Mouse (Mus musculus) small intestine, adult 2 months (tissue): Measurements from ENCODE around the gene Lrrtm1.

Experiments used
- CTCF ChIP-seq: fragments of 200-500 bp; IDR thresholded peaks from 2 replicates; pipeline ENCODE4 v1.5.1; 2012; ENCODE audit warnings: low read depth, mild to moderate bottlenecking, control low read depth, inconsistent platforms, low read length, moderate library complexity, mixed read lengths; ENCODE audit not compliant: insufficient replicate concordance, insufficient read length; ENCODE audit errors: extremely low read depth
- POLR2A ChIP-seq: fragments of 200-500 bp; IDR thresholded peaks from 2 replicates; pipeline ENCODE4 v1.6.1; 2012; ENCODE audit warnings: low read depth, mild to moderate bottlenecking, control low read depth, inconsistent platforms, low read length, moderate library complexity

GRCm38 (mm10) chr6:77196650-77197049, 45.8 kb upstream of the Lrrtm1 start:
- TF ChIP-seq POLR2A (no peak), CTCF (no peak)
